Mouse (Mus musculus) stomach, embryonic 15.5 days (tissue): ENCODE results near the gene Nans. TPM values are rescaled to one million over a fixed set of nuclear protein-coding genes. Genes with fewer than 3 reads are reported as not detected.

Source experiments
- ATAC-seq: fragments of 200-750 bp; cut with Nextera tagmentation; 2 replicates; pipeline ENCODE4 v1.8.0; 2017; ENCODE audit warnings: low read depth, moderate number of reproducible peaks, moderate TSS enrichment; ENCODE audit not compliant: insufficient read depth, low FRiP score
- H3K27ac ChIP-seq: fragments of 300-500 bp; sonication (generic); 2 replicates; pipeline ENCODE4 v1.5.1; 2015; ENCODE audit warnings: mild to moderate bottlenecking, inconsistent platforms
- H3K27me3 ChIP-seq: fragments of 300-500 bp; sonication (generic); replicated peaks from 2 replicates; pipeline ENCODE4 v1.6.1; 2015; ENCODE audit warnings: inconsistent platforms
- H3K36me3 ChIP-seq: fragments of 300-500 bp; sonication (generic); 2 replicates; pipeline ENCODE4 v1.6.1; 2015; ENCODE audit warnings: inconsistent platforms
- H3K4me1 ChIP-seq: fragments of 300-500 bp; sonication (generic); 2 replicates; pipeline ENCODE4 v1.6.1; 2015; ENCODE audit warnings: inconsistent platforms
- H3K4me2 ChIP-seq: fragments of 300-500 bp; sonication (generic); 2 replicates; pipeline ENCODE4 v1.6.1; 2015; ENCODE audit warnings: mild to moderate bottlenecking, inconsistent platforms
- H3K4me3 ChIP-seq: fragments of 300-500 bp; sonication (generic); replicated peaks from 2 replicates; pipeline ENCODE4 v1.5.1; 2015; ENCODE audit warnings: inconsistent platforms
- H3K9ac ChIP-seq: fragments of 300-500 bp; sonication (generic); 2 replicates; pipeline ENCODE4 v1.6.1; 2015; ENCODE audit warnings: inconsistent platforms
- H3K9me3 ChIP-seq: fragments of 300-500 bp; sonication (generic); 2 replicates; pipeline ENCODE4 v1.6.1; 2016; ENCODE audit warnings: inconsistent platforms
- WGBS: fragments of 180-500 bp; shearing (Covaris S2); methylation state at CpG from one replicate; pipeline ENCODE4 v1.1.7; 2015; 5-methylcytosine and 5-hydroxymethylcytosine counted together
- polyA plus RNA-seq: library from polyadenylated mRNA; unstranded; fragments of >200 nt; fragmentation: Nextera tagmentation; extraction: Ambion mirVana; gene quantifications from 2 replicates; pipeline ENCODE4 v1.2.1, GENCODE M21; 2015

The Nans gene
- polyA plus RNA-seq, 1 experiment from 2014 or later, result 88.6 TPM

- Histone ChIP-seq H3K4me1 (no peaks in the 10 kb centered on the region), H3K9me3 (no peaks in the 10 kb centered on the region), H3K36me3 (no peaks in the 10 kb centered on the region), H3K4me3 (no peak overlapping the region), H3K4me2 (no peak overlapping the region), H3K27me3 (no peaks in the 10 kb centered on the region), H3K27ac (no peak overlapping the region), H3K9ac (no peak overlapping the region)
- ATAC-seq, result no peak
- 67% methylated on average over 2 of the region's 2 CpGs for WGBS
Observed at GRCm38 (mm10) chr4:46520491-46520890, 31.4 kb downstream of the Nans start.

GRCm38 (mm10) chr4:46521457-46521856 lies 32.4 kb downstream of the Nans start:
- 66% methylated on average over 10 of the region's 10 CpGs for WGBS
- ATAC-seq, result no peak
- no peaks in the 10 kb centered on the region for H3K9me3 ChIP-seq
- no peak overlapping the region for H3K4me2 ChIP-seq
- no peaks in the 10 kb centered on the region for H3K27me3 ChIP-seq
- H3K27ac ChIP-seq, result no peak overlapping the region
- H3K9ac ChIP-seq, result no peak overlapping the region
- no peaks in the 10 kb centered on the region for H3K4me1 ChIP-seq
- H3K36me3 ChIP-seq, result no peaks in the 10 kb centered on the region
- H3K4me3 ChIP-seq, result no peak overlapping the region

- H3K9ac ChIP-seq, result no peak overlapping the region
- peaks cover 6% of the 10 kb centered on the region; the same call in 1 of the 2 replicates for H3K4me1 ChIP-seq
- no peaks in the 10 kb centered on the region for H3K36me3 ChIP-seq
- H3K27ac ChIP-seq, result peak overlapping the region; percentile 59; the same call in 1 of the 2 replicates
- H3K27me3 ChIP-seq, result no peaks in the 10 kb centered on the region
- ATAC-seq, result no peak
- no peak overlapping the region for H3K4me2 ChIP-seq
- H3K4me3 ChIP-seq, result no peak overlapping the region
- 75% methylated on average over 4 of the region's 4 CpGs for WGBS
- no peaks in the 10 kb centered on the region for H3K9me3 ChIP-seq
Observed at GRCm38 (mm10) chr4:46523324-46523723, 34.3 kb downstream of the Nans start.

GRCm38 (mm10) chr4:46526226-46526625 lies 37.2 kb downstream of the Nans start:
- Histone ChIP-seq H3K4me3 (no peak overlapping the region), H3K27me3 (no peaks in the 10 kb centered on the region), H3K4me2 (no peak overlapping the region), H3K27ac (no peak overlapping the region), H3K9me3 (no peaks in the 10 kb centered on the region), H3K9ac (no peak overlapping the region), H3K36me3 (no peaks in the 10 kb centered on the region), H3K4me1 (peaks cover 6% of the 10 kb centered on the region; the same call in 1 of the 2 replicates)
- no peak for ATAC-seq
- 84% methylated on average over 3 of the region's 3 CpGs for WGBS

GRCm38 (mm10) chr4:46526798-46527557 lies 37.9 kb downstream of the Nans start:
- H3K9ac ChIP-seq, result peak overlapping the region; percentile 6; the same call in 1 of the 2 replicates
- no peaks in the 10 kb centered on the region for H3K9me3 ChIP-seq
- H3K27ac ChIP-seq, result 0 out of 2 replicates have a peak overlapping the region, but pooled peaks have one; percentile 35
- peak; percentile 81 for ATAC-seq
- H3K4me2 ChIP-seq, result peak overlapping the region; percentile 67
- H3K4me1 ChIP-seq, result peaks cover 6% of the 10 kb centered on the region; the same call in 1 of the 2 replicates
- H3K36me3 ChIP-seq, result no peaks in the 10 kb centered on the region
- 28% methylated on average over 17 of the region's 17 CpGs for WGBS
- no peaks in the 10 kb centered on the region for H3K27me3 ChIP-seq
- H3K4me3 ChIP-seq, result peak overlapping the region; percentile 39

GRCm38 (mm10) chr4:46527558-46527926 lies 38.5 kb downstream of the Nans start:
- peak; percentile 72 for ATAC-seq
- peak overlapping the region; percentile 39 for H3K4me3 ChIP-seq
- peak overlapping the region; percentile 6; the same call in 1 of the 2 replicates for H3K9ac ChIP-seq
- peaks cover 6% of the 10 kb centered on the region; the same call in 1 of the 2 replicates for H3K4me1 ChIP-seq
- WGBS, result 2% methylated on average over 6 of the region's 7 CpGs
- H3K27me3 ChIP-seq, result no peaks in the 10 kb centered on the region
- peak overlapping the region; percentile 67 for H3K4me2 ChIP-seq
- 0 out of 2 replicates have a peak overlapping the region, but pooled peaks have one; percentile 35 for H3K27ac ChIP-seq
- no peaks in the 10 kb centered on the region for H3K36me3 ChIP-seq
- H3K9me3 ChIP-seq, result no peaks in the 10 kb centered on the region

- no peaks in the 10 kb centered on the region for H3K36me3 ChIP-seq
- H3K9ac ChIP-seq, result no peak overlapping the region
- 55% methylated on average over 7 of the region's 7 CpGs for WGBS
- peaks cover 12% of the 10 kb centered on the region for H3K27me3 ChIP-seq
- no peak overlapping the region for H3K4me3 ChIP-seq
- H3K27ac ChIP-seq, result no peak overlapping the region
- no peaks in the 10 kb centered on the region for H3K9me3 ChIP-seq
- no peak for ATAC-seq
- no peak overlapping the region for H3K4me2 ChIP-seq
- H3K4me1 ChIP-seq, result peaks cover 11% of the 10 kb centered on the region
Observed at GRCm38 (mm10) chr4:46529722-46530121, 40.7 kb downstream of the Nans start.

GRCm38 (mm10) chr4:46532511-46532910 lies 43.5 kb downstream of the Nans start:
- peaks cover 17% of the 10 kb centered on the region for H3K4me1 ChIP-seq
- H3K27ac ChIP-seq, result no peak overlapping the region
- H3K27me3 ChIP-seq, result peaks cover 29% of the 10 kb centered on the region
- WGBS, result 83% methylated on average over 2 of the region's 2 CpGs
- no peaks in the 10 kb centered on the region for H3K36me3 ChIP-seq
- no peak overlapping the region for H3K4me2 ChIP-seq
- no peak for ATAC-seq
- no peaks in the 10 kb centered on the region for H3K9me3 ChIP-seq
- no peak overlapping the region for H3K4me3 ChIP-seq
- H3K9ac ChIP-seq, result no peak overlapping the region

GRCm38 (mm10) chr4:46532926-46533325 lies 43.9 kb downstream of the Nans start:
- Histone ChIP-seq H3K9me3 (no peaks in the 10 kb centered on the region), H3K36me3 (no peaks in the 10 kb centered on the region), H3K4me1 (peaks cover 17% of the 10 kb centered on the region), H3K27me3 (peaks cover 29% of the 10 kb centered on the region), H3K4me2 (no peak overlapping the region), H3K9ac (no peak overlapping the region), H3K4me3 (no peak overlapping the region), H3K27ac (no peak overlapping the region)
- WGBS, result 83% methylated on average over 7 of the region's 7 CpGs
- no peak for ATAC-seq

GRCm38 (mm10) chr4:46533934-46534720 lies 45.1 kb downstream of the Nans start:
- Histone ChIP-seq H3K4me2 (peak overlapping the region; percentile 67), H3K9me3 (no peaks in the 10 kb centered on the region), H3K4me1 (peaks cover 17% of the 10 kb centered on the region), H3K27ac (no peak overlapping the region), H3K9ac (no peak overlapping the region), H3K4me3 (peak overlapping the region; percentile 53), H3K36me3 (no peaks in the 10 kb centered on the region), H3K27me3 (peaks cover 29% of the 10 kb centered on the region)
- no peak for ATAC-seq
- WGBS, result 7% methylated on average over 29 of the region's 29 CpGs

GRCm38 (mm10) chr4:46535094-46535830 lies 46.2 kb downstream of the Nans start:
- 6% methylated on average over 16 of the region's 16 CpGs for WGBS
- peaks cover 17% of the 10 kb centered on the region for H3K4me1 ChIP-seq
- peak overlapping the region; percentile 53 for H3K4me3 ChIP-seq
- peaks cover 29% of the 10 kb centered on the region for H3K27me3 ChIP-seq
- peak overlapping the region; percentile 35; the same call in 1 of the 2 replicates for H3K9ac ChIP-seq
- no peaks in the 10 kb centered on the region for H3K36me3 ChIP-seq
- ATAC-seq, result no peak
- 0 out of 2 replicates have a peak overlapping the region, but pooled peaks have one; percentile 31 for H3K27ac ChIP-seq
- H3K4me2 ChIP-seq, result peak overlapping the region; percentile 67
- no peaks in the 10 kb centered on the region for H3K9me3 ChIP-seq
